Mouse (Mus musculus) midbrain, embryonic 11.5 days (tissue): ENCODE measurements around the gene Spata2l. TPM values are rescaled to one million over a fixed set of nuclear protein-coding genes. Genes with fewer than 3 reads are reported as not detected.

Experiments used
- ATAC-seq: fragments of 200-750 bp; cut with Nextera tagmentation; 2 replicates; pipeline ENCODE4 v1.8.0; 2017; ENCODE audit warnings: moderate TSS enrichment, moderate library complexity; ENCODE audit not compliant: low FRiP score
- DNase-seq: peaks from one replicate; pipeline ENCODE4 v3.0.0; 2015; ENCODE audit warnings: low spot score; ENCODE audit errors: missing footprints
- H3K27ac ChIP-seq: fragments of 300-500 bp; sonication (generic); 2 replicates; pipeline ENCODE4 v1.5.1; 2014; ENCODE audit warnings: low read depth, low read length
- H3K27me3 ChIP-seq: fragments of 300-500 bp; sonication (generic); 2 replicates; pipeline ENCODE4 v1.6.1; 2014; ENCODE audit warnings: mild to moderate bottlenecking, low read length, moderate library complexity, mixed read lengths; ENCODE audit not compliant: control insufficient read depth, insufficient read depth
- H3K36me3 ChIP-seq: fragments of 300-500 bp; sonication (generic); 2 replicates; pipeline ENCODE4 v1.6.1; 2014; ENCODE audit warnings: mild to moderate bottlenecking, low read length, moderate library complexity, mixed read lengths; ENCODE audit not compliant: control insufficient read depth, insufficient read depth
- H3K4me1 ChIP-seq: fragments of 300-500 bp; sonication (generic); 2 replicates; pipeline ENCODE4 v1.6.1; 2014; ENCODE audit warnings: low read length; ENCODE audit not compliant: control insufficient read depth, insufficient read depth
- H3K4me2 ChIP-seq: fragments of 300-500 bp; sonication (generic); 2 replicates; pipeline ENCODE4 v1.6.1; 2014; ENCODE audit warnings: mild to moderate bottlenecking, moderate library complexity
- H3K4me3 ChIP-seq: fragments of 300-500 bp; sonication (generic); 2 replicates; pipeline ENCODE4 v1.5.1; 2014; ENCODE audit warnings: low read depth, low read length
- H3K9ac ChIP-seq: fragments of 300-500 bp; sonication (generic); 2 replicates; pipeline ENCODE4 v1.6.1; 2014; ENCODE audit warnings: low read length
- H3K9me3 ChIP-seq: fragments of 300-500 bp; sonication (generic); 2 replicates; pipeline ENCODE4 v1.6.1; 2016; ENCODE audit warnings: low read length; ENCODE audit not compliant: control insufficient read depth
- WGBS: fragments of 180-500 bp; shearing (Covaris S2); extraction: QIAGEN DNeasy Blood & Tissue Kit; methylation state at CpG from one replicate; pipeline ENCODE4 v1.1.7; 2014; 5-methylcytosine and 5-hydroxymethylcytosine counted together
- polyA plus RNA-seq: library from polyadenylated mRNA; unstranded; fragments of >200 nt; fragmentation: Nextera tagmentation; extraction: Ambion mirVana; gene quantifications from 2 replicates; pipeline ENCODE4 v1.2.1, GENCODE M21; 2014

Spata2l gene
- polyA plus RNA-seq, 1 experiment from 2014 or later: 1.2 TPM

- Histone ChIP-seq H3K4me3 (peak overlapping the region; percentile 97), H3K4me1 (peaks cover 15% of the 10 kb centered on the region), H3K27me3 (no peaks in the 10 kb centered on the region), H3K9ac (peak overlapping the region; percentile 97), H3K9me3 (no peaks in the 10 kb centered on the region), H3K4me2 (peak overlapping the region; percentile 96), H3K27ac (no peak overlapping the region), H3K36me3 (peaks cover 19% of the 10 kb centered on the region)
- DNase-seq: no peak
- 71% methylated on average over 4 of the region's 4 CpGs for WGBS
- ATAC-seq: no peak
These were observed 16.9 kb upstream of the Spata2l start for GRCm38 (mm10) chr8:123252925-123253324.

GRCm38 (mm10) chr8:123250940-123251339, 14.9 kb upstream of the Spata2l start:
- Histone ChIP-seq H3K9ac (no peak overlapping the region), H3K36me3 (peaks cover 25% of the 10 kb centered on the region), H3K27me3 (no peaks in the 10 kb centered on the region), H3K4me1 (peaks cover 15% of the 10 kb centered on the region), H3K4me2 (no peak overlapping the region), H3K4me3 (no peak overlapping the region), H3K9me3 (no peaks in the 10 kb centered on the region), H3K27ac (no peak overlapping the region)
- DNase-seq: peak; percentile 54
- ATAC-seq: no peak
- 95% methylated on average over 5 of the region's 5 CpGs for WGBS

- WGBS: 92% methylated on average over 8 of the region's 8 CpGs
- Histone ChIP-seq H3K4me3 (no peak overlapping the region), H3K27me3 (no peaks in the 10 kb centered on the region), H3K9ac (no peak overlapping the region), H3K9me3 (no peaks in the 10 kb centered on the region), H3K4me1 (peaks cover 7% of the 10 kb centered on the region), H3K4me2 (no peak overlapping the region), H3K27ac (no peak overlapping the region), H3K36me3 (peaks cover 25% of the 10 kb centered on the region)
- ATAC-seq (no peak), DNase-seq (peak; percentile 23)
These were observed 12.6 kb upstream of the Spata2l start for GRCm38 (mm10) chr8:123248596-123248995.

GRCm38 (mm10) chr8:123247748-123248147, 11.7 kb upstream of the Spata2l start:
- Histone ChIP-seq H3K4me2 (no peak overlapping the region), H3K27ac (no peak overlapping the region), H3K36me3 (peaks cover 25% of the 10 kb centered on the region), H3K9me3 (no peaks in the 10 kb centered on the region), H3K9ac (no peak overlapping the region), H3K4me1 (no peaks in the 10 kb centered on the region; the same call in none of the 2 replicates), H3K27me3 (no peaks in the 10 kb centered on the region), H3K4me3 (no peak overlapping the region)
- WGBS: 95% methylated on average over 6 of the region's 6 CpGs
- ATAC-seq (no peak), DNase-seq (peak; percentile 17)

- Histone ChIP-seq H3K4me1 (no peaks in the 10 kb centered on the region), H3K9ac (no peak overlapping the region), H3K27ac (no peak overlapping the region), H3K4me2 (no peak overlapping the region), H3K9me3 (no peaks in the 10 kb centered on the region), H3K36me3 (peaks cover 23% of the 10 kb centered on the region), H3K27me3 (no peaks in the 10 kb centered on the region), H3K4me3 (no peak overlapping the region)
- 95% methylated on average over 12 of the region's 12 CpGs for WGBS
- DNase-seq (peak; percentile 47), ATAC-seq (no peak)
These were observed 9.5 kb upstream of the Spata2l start for GRCm38 (mm10) chr8:123245543-123245942.

GRCm38 (mm10) chr8:123244382-123244781, 8.3 kb upstream of the Spata2l start:
- no peaks in the 10 kb centered on the region for H3K27me3 ChIP-seq
- H3K4me1 ChIP-seq: no peaks in the 10 kb centered on the region
- peaks cover 18% of the 10 kb centered on the region for H3K36me3 ChIP-seq
- H3K4me2 ChIP-seq: no peak overlapping the region
- no peak overlapping the region for H3K27ac ChIP-seq
- H3K9me3 ChIP-seq: no peaks in the 10 kb centered on the region
- DNase-seq (peak; percentile 75), ATAC-seq (no peak)
- no peak overlapping the region for H3K4me3 ChIP-seq
- no peak overlapping the region for H3K9ac ChIP-seq
- WGBS: 98% methylated on average over 4 of the region's 4 CpGs

- no peak overlapping the region for H3K4me3 ChIP-seq
- H3K4me2 ChIP-seq: no peak overlapping the region
- no peak overlapping the region for H3K9ac ChIP-seq
- 63% methylated on average over 11 of the region's 11 CpGs for WGBS
- H3K9me3 ChIP-seq: no peaks in the 10 kb centered on the region
- DNase-seq (peak; percentile 72), ATAC-seq (no peak)
- H3K27ac ChIP-seq: no peak overlapping the region
- H3K36me3 ChIP-seq: peaks cover 12% of the 10 kb centered on the region
- H3K4me1 ChIP-seq: no peaks in the 10 kb centered on the region
- no peaks in the 10 kb centered on the region for H3K27me3 ChIP-seq
These were observed 7.0 kb upstream of the Spata2l start for GRCm38 (mm10) chr8:123243053-123243452.

GRCm38 (mm10) chr8:123242107-123242923, 6.3 kb upstream of the Spata2l start:
- ATAC-seq: no peak
- Histone ChIP-seq H3K4me3 (no peak overlapping the region), H3K36me3 (peaks cover 5% of the 10 kb centered on the region), H3K4me1 (no peaks in the 10 kb centered on the region), H3K27ac (no peak overlapping the region), H3K9ac (no peak overlapping the region), H3K27me3 (no peaks in the 10 kb centered on the region), H3K4me2 (no peak overlapping the region), H3K9me3 (no peaks in the 10 kb centered on the region)
- WGBS: 90% methylated on average over 7 of the region's 7 CpGs
- peak; percentile 72 for DNase-seq

GRCm38 (mm10) chr8:123239398-123239797, 3.4 kb upstream of the Spata2l start:
- no peak for ATAC-seq
- WGBS: 82% methylated on average over 10 of the region's 10 CpGs
- Histone ChIP-seq H3K27me3 (peaks cover 8% of the 10 kb centered on the region; the same call in 1 of the 2 replicates), H3K4me2 (no peak overlapping the region), H3K4me1 (peaks cover 7% of the 10 kb centered on the region), H3K27ac (no peak overlapping the region), H3K36me3 (no peaks in the 10 kb centered on the region), H3K9ac (no peak overlapping the region), H3K9me3 (no peaks in the 10 kb centered on the region), H3K4me3 (no peak overlapping the region)
- DNase-seq: no peak
